Comparison of ENCODE assay signal across 24 mouse cellular contexts in the genomic region with DNA sequence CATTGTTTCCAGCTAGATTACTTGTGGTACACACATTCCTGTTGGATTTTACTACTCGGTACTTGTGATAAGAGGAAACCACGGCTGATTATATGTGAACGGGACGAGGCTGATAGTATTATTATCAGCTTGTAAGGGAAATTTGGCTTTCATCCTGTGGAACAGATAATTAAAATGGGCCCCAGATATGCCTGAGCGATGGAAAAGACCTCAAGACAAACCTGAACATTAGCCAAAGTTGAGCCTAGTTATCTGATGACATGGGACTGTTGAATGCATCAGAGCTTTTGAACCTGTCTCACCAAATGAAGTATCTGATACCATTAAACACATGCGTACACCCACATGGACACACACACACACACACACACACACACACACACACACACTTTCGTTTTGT.
"Had no signal": no experiment of that assay in that cellular context is flagged by ENCODE, and none has a peak within 500 bp of the region (broad histone marks: within the 10 kb centered on the region; RNA-seq: fewer than 3 reads in every experiment).

No protein-coding gene starts in this region.

- H3K4me1 ChIP-seq: heart, embryonic 10.5 days; hindbrain, embryonic 13.5 days; hindbrain, embryonic 15.5 days; kidney, embryonic 15.5 days; limb, embryonic 12.5 days; liver, embryonic 13.5 days had no signal

- ATAC-seq: forebrain, postnatal 0 days; hindbrain, postnatal 0 days; intestine, embryonic 16.5 days had no signal

- H3K9ac ChIP-seq: forebrain, postnatal 0 days; hindbrain, embryonic 13.5 days; hindbrain, embryonic 15.5 days; kidney, embryonic 15.5 days; limb, embryonic 12.5 days; liver, embryonic 13.5 days had no signal

- H3K9me3 ChIP-seq: heart, embryonic 10.5 days; hindbrain, embryonic 13.5 days; hindbrain, embryonic 15.5 days; kidney, embryonic 15.5 days; limb, embryonic 12.5 days; liver, embryonic 13.5 days had no signal

- H3K27me3 ChIP-seq: hindbrain, embryonic 13.5 days; hindbrain, embryonic 15.5 days; kidney, embryonic 15.5 days; limb, embryonic 12.5 days; liver, embryonic 13.5 days had no signal

- H3K36me3 ChIP-seq: heart, embryonic 10.5 days; hindbrain, embryonic 13.5 days; hindbrain, embryonic 15.5 days; kidney, embryonic 15.5 days; limb, embryonic 12.5 days; liver, embryonic 13.5 days had no signal

- DNase-seq: forebrain, postnatal 0 days; gastrocnemius, postnatal 14 days; gastrocnemius, postnatal 36 days; heart, adult 18-20 months; heart, postnatal 10 days; kidney, adult 11 months; kidney, adult 2 months; kidney, adult 9 months; kidney, postnatal 14 days; kidney, postnatal 36 days; layer of hippocampus, adult 9-11 months; layer of hippocampus, postnatal 36 days; left cerebral cortex, postnatal 4 days; liver; liver, embryonic 13.5 days had no signal

- H3K27ac ChIP-seq: heart, embryonic 10.5 days; hindbrain, embryonic 13.5 days; hindbrain, embryonic 15.5 days; hindbrain, postnatal 0 days; kidney, embryonic 15.5 days; kidney, postnatal 0 days; limb, embryonic 12.5 days; liver, embryonic 13.5 days had no signal

- H3K4me3 ChIP-seq: heart, embryonic 10.5 days; hindbrain, embryonic 13.5 days; hindbrain, embryonic 15.5 days; kidney, embryonic 15.5 days; limb, embryonic 12.5 days; liver, embryonic 13.5 days had no signal

- H3K4me2 ChIP-seq: hindbrain, embryonic 13.5 days; hindbrain, embryonic 15.5 days; kidney, embryonic 15.5 days; limb, embryonic 12.5 days; liver, embryonic 11.5 days; liver, embryonic 13.5 days had no signal
